Mouse (Mus musculus) lung, adult 18-20 months (tissue): ENCODE data around the gene Wdr53.

Experiments
- DNase-seq, 2 experiments: peaks; one replicate each; pipeline ENCODE4 v3.0.0; 2022; ENCODE audit warnings: mixed read lengths in 2 of 2

Wdr53 gene

DNA sequence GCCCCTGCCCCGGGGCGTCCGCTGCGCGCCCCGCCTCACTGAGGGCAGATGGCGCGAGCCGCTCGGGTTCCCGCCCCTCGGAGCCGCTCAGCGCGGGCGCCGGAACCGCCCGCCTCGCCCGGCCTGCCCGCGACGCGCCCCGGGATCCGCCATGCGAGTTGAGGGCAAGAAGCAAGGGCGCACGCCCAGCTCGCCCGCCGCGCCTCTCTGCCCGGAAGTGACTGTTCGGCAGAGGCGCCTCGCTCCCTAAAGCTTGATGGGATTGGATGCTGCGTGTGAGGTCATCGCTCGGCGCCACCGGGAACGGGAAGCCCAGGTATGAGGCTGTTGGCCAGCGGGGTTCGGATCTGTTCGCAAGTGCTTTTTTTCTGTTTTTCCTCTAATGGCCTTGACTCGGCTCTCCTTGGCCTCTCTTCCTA, at the start of gene Wdr53, which contains the start of gene Fbxo45:
Gene Wdr53 (plus strand): TSS at position 276 of the 419 bp plus-strand sequence.
Gene Fbxo45 (minus strand): TSS at position 207 of the 419 bp plus-strand sequence.
- DNase-seq, result peak; percentile 98

DNA sequence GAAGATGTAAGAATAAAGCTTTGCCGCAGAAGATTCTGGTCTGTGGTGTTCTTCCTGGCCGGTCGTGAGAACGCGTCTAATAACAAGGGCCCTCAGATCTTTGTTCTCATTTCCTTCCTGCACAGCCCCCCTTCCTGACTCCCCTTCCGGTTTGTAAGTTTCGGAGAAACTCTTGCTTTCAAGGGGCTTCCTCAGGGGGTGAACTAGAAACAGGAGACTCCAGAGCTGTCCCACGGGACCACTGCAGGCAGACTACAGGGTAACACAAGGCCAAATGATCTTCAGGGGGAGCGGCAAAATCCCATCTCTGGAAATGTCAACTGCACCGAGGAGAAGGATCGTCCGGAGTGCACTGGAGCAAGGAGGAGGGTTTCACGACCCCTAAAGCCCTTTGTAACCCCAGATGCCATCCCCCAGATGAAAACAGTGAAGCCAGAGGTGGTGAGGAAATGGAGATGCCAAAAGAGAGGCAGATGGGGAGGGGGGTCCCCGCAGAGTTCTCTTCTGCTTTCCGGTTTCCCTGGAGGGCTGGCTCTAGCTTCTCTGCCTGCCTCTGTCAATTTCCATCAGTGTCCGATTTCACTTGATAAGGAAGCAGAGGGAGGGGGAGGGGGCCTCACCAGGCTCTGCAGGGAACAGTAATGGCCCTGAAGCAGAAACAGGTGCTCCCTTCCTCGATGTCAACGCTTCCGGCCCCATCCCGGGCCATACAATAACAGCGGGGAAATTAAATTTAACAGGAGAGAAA, 46.6 kb upstream of the Wdr53 start:
- peak; percentile 41 to 43 for DNase-seq

- DNase-seq, result peak in 1 of 2 experiments; percentile 19
These were observed 46.1 kb upstream of the Wdr53 start for GRCm38 (mm10) chr16:32201004-32201325.

DNA sequence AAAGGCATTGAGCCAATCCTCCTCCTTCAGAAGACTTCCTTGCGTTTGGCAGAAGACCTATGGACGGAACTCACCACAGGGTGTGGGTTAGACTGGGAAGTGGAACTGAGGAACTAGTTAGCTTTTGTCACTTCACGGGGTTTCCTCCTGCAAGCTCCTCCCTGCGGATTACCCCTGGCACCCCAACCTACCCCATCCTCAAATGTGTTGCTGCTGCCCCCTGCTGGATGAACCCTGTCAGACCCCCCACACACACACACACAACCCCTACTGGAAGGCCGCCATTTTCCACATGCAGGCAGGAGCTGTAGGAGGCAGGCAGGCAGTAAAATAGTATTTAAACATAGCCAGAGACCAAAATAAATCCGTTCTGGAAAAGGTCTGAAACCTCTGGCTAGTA, 44.3 kb upstream of the Wdr53 start:
- peak; percentile 79 to 80 for DNase-seq

GRCm38 (mm10) chr16:32204902-32205301, 42.1 kb upstream of the Wdr53 start:
- DNase-seq, result no peak

DNA sequence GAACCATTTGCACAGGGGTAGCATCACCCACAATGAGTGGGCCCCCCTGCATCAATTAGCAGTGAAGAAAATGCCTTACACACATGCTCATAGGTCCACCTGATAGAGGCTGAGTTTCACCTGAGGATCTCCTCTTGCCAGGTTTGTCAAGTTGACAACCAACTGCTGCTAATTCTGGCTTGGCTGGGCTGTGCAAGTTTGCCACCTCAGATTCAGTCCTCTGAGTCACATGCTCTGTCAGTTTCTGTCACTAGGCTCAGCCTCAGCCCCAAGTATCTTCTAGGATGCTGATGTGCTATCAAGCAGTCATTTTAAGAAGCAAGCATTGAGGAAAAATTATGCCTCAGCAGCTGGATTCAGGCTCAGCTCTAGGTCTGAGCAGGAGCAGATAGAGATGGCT, 32.9 kb upstream of the Wdr53 start:
- DNase-seq, result no peak

GRCm38 (mm10) chr16:32214804-32215576, 32.0 kb upstream of the Wdr53 start:
- no peak for DNase-seq

DNA sequence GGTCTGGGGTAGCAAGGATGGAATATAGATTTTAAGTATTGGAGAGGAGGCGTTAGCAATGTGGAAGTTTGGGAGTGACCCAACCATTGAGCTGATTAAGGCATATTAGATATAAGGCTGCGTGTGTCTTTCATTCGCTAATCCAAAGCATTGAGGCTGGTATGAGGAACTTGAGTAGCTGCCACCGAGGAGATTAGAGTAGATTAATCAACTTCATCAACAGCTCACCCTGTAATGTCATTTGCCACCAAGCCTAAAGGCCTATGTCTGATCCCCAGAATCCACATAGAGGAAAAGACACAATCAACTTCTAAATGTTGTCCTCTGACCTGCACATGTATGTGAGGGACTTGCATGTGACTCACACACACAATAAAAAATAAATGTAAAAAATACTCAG, 25.2 kb upstream of the Wdr53 start:
- no peak for DNase-seq

DNA sequence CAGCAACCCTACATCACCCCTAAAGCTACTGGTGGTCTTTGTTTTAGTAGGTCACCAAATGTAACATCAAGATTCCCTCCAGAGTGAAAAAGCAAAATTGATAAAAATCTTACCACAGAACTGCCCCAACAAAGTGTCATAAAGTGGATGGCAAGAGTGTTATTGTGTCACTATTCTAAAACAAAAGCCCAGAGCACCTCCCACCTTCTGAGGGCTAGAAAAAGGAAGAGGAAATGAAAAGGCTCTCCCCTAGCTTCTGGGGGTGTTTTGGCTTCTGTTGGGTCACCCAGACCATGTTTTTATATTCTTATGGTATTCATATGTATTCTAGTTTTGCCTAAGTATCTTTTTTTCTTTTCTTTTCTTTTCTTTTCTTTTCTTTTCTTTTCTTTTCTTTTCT, 24.6 kb upstream of the Wdr53 start:
- DNase-seq, result no peak

DNA sequence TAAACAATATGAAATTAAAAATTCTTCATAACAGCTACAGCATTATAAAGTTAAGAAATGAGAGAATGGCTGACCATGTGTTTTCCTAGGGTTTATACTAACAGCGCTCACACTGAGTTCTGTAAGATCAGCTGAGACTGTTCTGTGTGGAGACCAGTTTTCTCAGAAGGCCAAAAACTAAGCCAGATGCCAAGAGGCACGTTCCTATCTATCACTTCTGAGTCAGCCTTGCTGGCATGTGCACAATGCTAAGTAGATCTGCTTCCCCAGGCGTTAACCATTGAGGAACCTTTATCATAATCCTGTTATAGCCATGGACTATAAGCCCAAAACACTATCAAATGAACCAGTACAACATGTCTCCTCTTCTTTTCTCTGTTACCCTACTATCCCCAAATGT, 15.0 kb upstream of the Wdr53 start:
- peak in 1 of 2 experiments; percentile 4 for DNase-seq

- peak; percentile 15 to 17 for DNase-seq
These were observed 8.9 kb upstream of the Wdr53 start for GRCm38 (mm10) chr16:32237930-32238680.

- no peak for DNase-seq
These were observed 7.4 kb upstream of the Wdr53 start for GRCm38 (mm10) chr16:32239428-32240312.

- no peak for DNase-seq
These were observed 3.1 kb upstream of the Wdr53 start for GRCm38 (mm10) chr16:32243901-32244300.

DNA sequence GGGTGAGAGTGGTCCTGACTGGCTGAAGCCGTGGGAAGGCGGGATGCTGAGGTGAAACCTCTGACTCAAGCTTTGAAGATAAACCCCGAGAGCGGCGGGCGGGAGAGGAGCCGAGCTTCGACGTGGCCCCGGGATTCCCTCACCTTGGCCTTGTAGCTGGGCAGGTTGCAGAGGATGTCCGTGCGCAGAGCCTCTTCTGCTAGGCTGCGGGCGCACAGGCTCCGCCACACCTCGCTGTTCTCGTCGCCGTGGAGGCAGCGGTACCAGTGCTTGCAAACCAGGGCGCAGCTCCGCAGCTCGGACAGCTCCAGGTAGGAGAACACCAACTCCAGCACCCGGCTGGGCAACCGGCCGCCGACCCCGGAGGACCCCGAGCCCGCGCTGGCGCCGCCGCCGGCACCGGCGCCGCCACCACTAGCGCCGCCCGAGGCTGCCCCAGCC, 656 bp upstream of the Wdr53 start:
- DNase-seq, result peak; percentile 31 to 45

DNA sequence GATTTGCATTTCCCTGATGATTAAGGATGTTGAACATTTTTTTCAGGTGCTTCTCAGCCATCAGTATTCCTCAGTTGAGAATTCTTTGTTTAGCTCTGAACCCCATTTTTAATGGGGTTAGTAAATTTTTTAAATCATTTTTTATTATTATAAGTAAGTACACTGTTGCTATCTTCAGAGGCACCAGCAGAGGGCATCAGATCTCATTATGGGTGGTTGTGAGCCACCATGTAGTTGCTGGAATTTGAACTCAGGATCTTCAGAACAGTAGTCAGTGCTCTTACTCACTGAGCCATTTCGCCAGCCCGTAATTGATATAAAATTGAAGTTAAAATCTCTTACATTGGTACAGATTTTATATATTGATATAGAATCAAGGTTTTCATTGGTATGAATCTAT, 17.2 kb downstream of the Wdr53 start:
- DNase-seq, result peak; percentile 9 to 18

GRCm38 (mm10) chr16:32271291-32271690, 24.3 kb downstream of the Wdr53 start, which contains the start of gene Smco1:
TSS of gene Smco1 (plus strand) at chr16:32271468.
- no peak for DNase-seq

GRCm38 (mm10) chr16:32273338-32273737, 26.3 kb downstream of the Wdr53 start:
- DNase-seq, result no peak

GRCm38 (mm10) chr16:32275041-32275440, 28.0 kb downstream of the Wdr53 start:
- DNase-seq, result no peak

GRCm38 (mm10) chr16:32275830-32276229, 28.8 kb downstream of the Wdr53 start:
- DNase-seq, result no peak

GRCm38 (mm10) chr16:32277308-32278256, 30.6 kb downstream of the Wdr53 start, which contains the start of gene Rnf168:
TSS of gene Rnf168 (plus strand) at chr16:32277459.
- peak; percentile 92 to 94 for DNase-seq

- DNase-seq, result no peak
These were observed 31.4 kb downstream of the Wdr53 start for GRCm38 (mm10) chr16:32278396-32278795.
